Mouse (Mus musculus) kidney, embryonic 15.5 days (tissue): ENCODE data around the gene 4930579F01Rik. TPM values are rescaled to one million over a fixed set of nuclear protein-coding genes. Genes with fewer than 3 reads are reported as not detected.

Experiments used
- ATAC-seq: fragments of 200-750 bp; cut with Nextera tagmentation; replicated peaks from 2 replicates; pipeline ENCODE4 v1.8.0; 2017; ENCODE audit warnings: moderate TSS enrichment; ENCODE audit not compliant: low FRiP score
- H3K27ac ChIP-seq: fragments of 300-500 bp; sonication (generic); 2 replicates; pipeline ENCODE4 v1.5.1; 2015; ENCODE audit warnings: mild to moderate bottlenecking, inconsistent platforms
- H3K27me3 ChIP-seq: fragments of 300-500 bp; sonication (generic); 2 replicates; pipeline ENCODE4 v1.6.1; 2015; ENCODE audit warnings: inconsistent platforms
- H3K36me3 ChIP-seq: fragments of 300-500 bp; sonication (generic); 2 replicates; pipeline ENCODE4 v1.6.1; 2015; ENCODE audit warnings: inconsistent platforms
- H3K4me1 ChIP-seq: fragments of 300-500 bp; sonication (generic); 2 replicates; pipeline ENCODE4 v1.6.1; 2015; ENCODE audit warnings: inconsistent platforms
- H3K4me2 ChIP-seq: fragments of 300-500 bp; sonication (generic); 2 replicates; pipeline ENCODE4 v1.6.1; 2015; ENCODE audit warnings: moderate library complexity, mild to moderate bottlenecking, inconsistent platforms
- H3K4me3 ChIP-seq: fragments of 300-500 bp; sonication (generic); replicated peaks from 2 replicates; pipeline ENCODE4 v1.5.1; 2015; ENCODE audit warnings: mild to moderate bottlenecking, inconsistent platforms
- H3K9ac ChIP-seq: fragments of 300-500 bp; sonication (generic); 2 replicates; pipeline ENCODE4 v1.6.1; 2015; ENCODE audit warnings: mild to moderate bottlenecking, inconsistent platforms
- H3K9me3 ChIP-seq: fragments of 300-500 bp; sonication (generic); replicated peaks from 2 replicates; pipeline ENCODE4 v1.6.1; 2016; ENCODE audit warnings: inconsistent platforms
- WGBS: fragments of 180-500 bp; shearing (Covaris S2); methylation state at CpG from one replicate; pipeline ENCODE4 v1.1.7; 2015; ENCODE audit warnings: mixed read lengths; 5-methylcytosine and 5-hydroxymethylcytosine counted together
- polyA plus RNA-seq: library from polyadenylated mRNA; unstranded; fragments of >200 nt; fragmentation: Nextera tagmentation; extraction: Ambion mirVana; gene quantifications from 2 replicates; pipeline ENCODE4 v1.2.1, GENCODE M21; 2015

Gene 4930579F01Rik
- polyA plus RNA-seq, 1 experiment from 2014 or later = 0.19 TPM

DNA sequence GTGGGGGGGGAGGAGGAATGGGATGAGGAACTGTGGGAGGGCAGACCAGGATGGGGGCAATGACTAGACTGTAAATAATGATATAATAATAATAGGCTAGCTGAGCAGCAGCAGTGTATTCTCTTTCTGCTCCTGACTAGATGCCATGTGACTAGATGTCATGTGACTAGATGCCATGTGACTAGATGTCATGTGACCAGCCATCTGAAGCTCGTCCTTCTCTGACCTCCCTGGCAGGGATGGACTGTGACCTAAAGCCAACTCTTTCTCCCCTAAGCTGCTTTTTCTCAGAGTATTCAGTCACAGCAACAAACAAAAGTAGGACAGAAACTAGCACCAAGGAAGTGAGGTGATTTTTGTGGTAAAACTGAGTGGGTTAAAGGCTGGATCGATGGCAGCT is 11.6 kb downstream of the 4930579F01Rik start:
- 82% methylated on average over 2 of the region's 2 CpGs for WGBS
- no peaks in the 10 kb centered on the region for H3K36me3 ChIP-seq
- no peak overlapping the region for H3K9ac ChIP-seq
- H3K9me3 ChIP-seq = no peaks in the 10 kb centered on the region
- no peak overlapping the region for H3K4me3 ChIP-seq
- no peaks in the 10 kb centered on the region for H3K27me3 ChIP-seq
- no peaks in the 10 kb centered on the region for H3K4me1 ChIP-seq
- no peak for ATAC-seq
- no peak overlapping the region for H3K27ac ChIP-seq
- no peak overlapping the region for H3K4me2 ChIP-seq

DNA sequence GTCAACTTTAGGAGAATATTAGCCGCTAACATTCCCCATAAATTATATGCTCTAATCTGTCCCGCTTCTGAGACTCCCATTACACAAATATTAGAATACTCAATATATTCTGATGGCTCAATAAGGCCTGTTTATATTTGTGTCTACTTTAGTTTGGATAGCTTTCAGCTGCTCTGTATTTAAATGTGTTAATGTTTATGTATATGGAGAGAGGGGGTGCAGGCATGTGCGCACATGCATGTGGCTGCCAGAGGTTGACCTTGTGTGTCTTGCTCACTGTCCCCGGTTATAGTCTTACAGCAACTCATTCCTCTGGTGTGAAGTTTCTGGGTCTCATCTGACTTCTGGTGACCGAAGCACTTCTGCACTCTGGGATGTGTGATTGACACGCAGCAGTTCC is 18.1 kb downstream of the 4930579F01Rik start:
- Histone ChIP-seq H3K4me2 (no peak overlapping the region), H3K4me1 (peaks cover 21% of the 10 kb centered on the region), H3K9me3 (no peaks in the 10 kb centered on the region), H3K27ac (no peak overlapping the region), H3K36me3 (no peaks in the 10 kb centered on the region), H3K4me3 (no peak overlapping the region), H3K27me3 (no peaks in the 10 kb centered on the region), H3K9ac (no peak overlapping the region)
- no peak for ATAC-seq
- WGBS = 50% methylated on average over 6 of the region's 6 CpGs

DNA sequence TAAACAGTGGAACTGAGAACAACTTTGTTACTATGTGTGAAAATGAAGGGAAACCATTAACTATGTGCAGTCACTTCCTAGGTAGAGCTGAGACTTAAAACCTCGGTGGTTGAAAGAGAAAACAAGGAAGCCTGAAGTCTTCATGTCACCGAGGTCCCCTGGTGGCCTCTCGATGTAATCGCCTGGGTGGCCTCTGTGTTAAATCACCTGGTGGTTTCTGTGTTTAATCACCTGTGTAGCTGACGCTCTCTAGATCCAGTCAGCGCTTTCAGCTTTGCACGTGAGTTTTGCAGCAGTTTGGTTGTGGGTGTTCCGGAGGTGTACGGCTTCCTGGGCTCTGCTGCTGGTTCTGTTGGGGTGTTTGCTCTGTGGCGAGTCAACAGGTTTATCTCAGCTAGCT is 20.3 kb downstream of the 4930579F01Rik start:
- H3K9ac ChIP-seq = no peak overlapping the region
- no peak overlapping the region for H3K4me3 ChIP-seq
- WGBS = 78% methylated on average over 10 of the region's 10 CpGs
- H3K4me2 ChIP-seq = no peak overlapping the region
- no peak overlapping the region for H3K27ac ChIP-seq
- peaks cover 21% of the 10 kb centered on the region for H3K4me1 ChIP-seq
- H3K9me3 ChIP-seq = no peaks in the 10 kb centered on the region
- no peaks in the 10 kb centered on the region for H3K36me3 ChIP-seq
- H3K27me3 ChIP-seq = no peaks in the 10 kb centered on the region
- no peak for ATAC-seq

DNA sequence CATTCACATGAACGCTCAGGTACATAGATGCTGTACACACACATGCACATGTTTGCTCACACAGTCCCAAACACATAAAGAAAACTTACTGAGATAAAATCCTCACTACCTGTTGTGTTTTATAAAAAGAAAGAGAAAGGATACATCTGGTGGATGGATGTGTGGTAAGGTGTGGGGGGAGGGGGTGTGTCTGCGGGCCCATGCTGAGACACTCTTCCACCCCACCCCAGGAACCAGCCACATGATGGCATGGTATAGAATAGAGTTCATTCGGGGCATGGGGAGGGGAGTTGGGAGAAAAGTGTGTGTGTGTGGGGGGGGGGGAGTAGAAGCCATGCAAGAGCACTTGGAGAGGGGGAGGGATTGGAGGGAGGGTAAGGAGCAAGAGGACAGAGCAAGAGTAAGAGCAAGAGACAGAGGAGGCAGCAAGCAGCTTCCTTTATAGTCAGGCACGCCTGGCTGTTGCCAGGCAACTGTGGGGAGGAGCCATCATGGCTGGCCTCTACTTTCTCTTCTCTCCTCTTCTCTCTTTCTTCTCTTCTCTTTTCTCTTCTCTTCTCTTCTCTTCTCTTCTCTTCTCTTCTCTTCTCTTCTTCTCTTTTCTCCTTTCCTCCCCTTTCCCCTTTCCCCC is 31.0 kb downstream of the 4930579F01Rik start:
- H3K27me3 ChIP-seq = no peaks in the 10 kb centered on the region
- 68% methylated on average over 4 of the region's 4 CpGs for WGBS

DNA sequence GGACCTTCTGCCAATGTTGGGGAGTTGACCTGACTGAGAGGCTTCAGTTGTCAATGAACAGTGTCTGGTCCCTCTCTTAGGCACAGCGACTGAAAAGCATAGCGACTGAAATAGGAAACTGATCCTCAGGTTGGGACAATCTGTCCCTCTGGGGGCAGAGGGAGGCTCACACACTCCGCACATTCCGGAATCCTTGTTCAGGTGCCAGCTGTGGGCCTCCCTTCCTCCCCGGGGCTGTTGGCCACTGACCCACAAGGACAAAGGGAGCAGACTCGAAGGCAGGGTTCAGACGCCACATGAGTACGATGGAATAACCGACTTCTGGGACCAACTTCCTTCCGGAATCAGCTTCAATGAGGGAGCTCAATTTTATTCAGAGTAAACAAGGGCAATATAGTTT is 32.0 kb downstream of the 4930579F01Rik start:
- no peaks in the 10 kb centered on the region for H3K4me1 ChIP-seq
- no peak overlapping the region for H3K4me3 ChIP-seq
- no peaks in the 10 kb centered on the region for H3K9me3 ChIP-seq
- WGBS = 90% methylated on average over 10 of the region's 10 CpGs
- no peak for ATAC-seq
- H3K9ac ChIP-seq = no peak overlapping the region
- H3K27ac ChIP-seq = no peak overlapping the region
- no peaks in the 10 kb centered on the region for H3K27me3 ChIP-seq
- peaks cover 7% of the 10 kb centered on the region for H3K36me3 ChIP-seq
- no peak overlapping the region for H3K4me2 ChIP-seq

More for the DNA sequence above, 31.0 kb downstream of the 4930579F01Rik start:
- H3K27ac ChIP-seq = no peak overlapping the region
- H3K9me3 ChIP-seq = no peaks in the 10 kb centered on the region
- no peaks in the 10 kb centered on the region; the same call in 1 of the 2 replicates for H3K36me3 ChIP-seq
- ATAC-seq = peak; percentile 40; the same call in 1 of the 2 replicates
- no peaks in the 10 kb centered on the region for H3K4me1 ChIP-seq
- no peak overlapping the region for H3K4me3 ChIP-seq
- no peak overlapping the region for H3K4me2 ChIP-seq
- no peak overlapping the region for H3K9ac ChIP-seq

DNA sequence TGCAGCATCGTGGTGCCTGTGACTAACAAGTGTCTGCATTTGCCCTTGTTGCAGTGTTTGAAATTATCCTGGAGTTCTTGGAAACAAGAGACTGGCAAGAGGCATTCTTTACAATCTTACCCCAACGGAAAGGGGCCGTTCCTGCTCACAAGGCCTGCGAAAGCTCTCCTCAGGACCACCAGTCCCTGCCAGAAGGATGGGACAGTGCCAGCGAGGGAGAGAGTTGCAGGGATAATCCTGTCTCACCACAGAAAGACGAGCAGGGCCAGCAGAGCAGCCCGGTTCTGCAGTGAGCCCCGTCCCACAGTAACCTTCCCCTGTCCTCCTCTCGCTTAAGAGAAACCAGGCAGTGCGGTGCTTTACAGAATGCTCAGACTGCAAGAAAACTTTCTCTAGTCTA is 37.0 kb downstream of the 4930579F01Rik start:
- Histone ChIP-seq H3K27ac (no peak overlapping the region), H3K9me3 (no peaks in the 10 kb centered on the region), H3K4me3 (no peak overlapping the region), H3K36me3 (peaks cover 43% of the 10 kb centered on the region), H3K4me1 (no peaks in the 10 kb centered on the region), H3K27me3 (no peaks in the 10 kb centered on the region), H3K9ac (no peak overlapping the region), H3K4me2 (no peak overlapping the region)
- no peak for ATAC-seq
- WGBS = 52% methylated on average over 10 of the region's 10 CpGs

DNA sequence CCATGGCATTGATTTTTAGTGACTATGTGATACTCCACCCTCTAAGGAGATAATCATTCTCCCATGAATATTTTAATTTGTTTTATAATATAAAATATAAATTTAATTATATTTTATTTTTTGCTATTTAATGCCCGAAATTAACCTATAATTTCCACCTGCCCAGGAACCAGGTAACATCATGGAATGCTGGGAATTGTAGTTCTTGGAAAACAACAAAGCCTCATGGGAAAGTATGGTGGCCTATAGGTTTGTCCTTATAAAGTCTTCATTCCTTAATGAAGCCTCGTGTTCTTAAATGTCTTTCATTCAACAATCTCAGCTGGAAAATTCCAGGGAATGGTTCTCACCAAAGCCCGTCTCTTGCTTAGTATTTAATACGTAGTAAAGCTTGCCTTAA is 38.6 kb downstream of the 4930579F01Rik start:
- H3K4me3 ChIP-seq = no peak overlapping the region
- H3K27me3 ChIP-seq = no peaks in the 10 kb centered on the region
- no peak overlapping the region for H3K4me2 ChIP-seq
- H3K36me3 ChIP-seq = peaks cover 57% of the 10 kb centered on the region
- H3K27ac ChIP-seq = no peak overlapping the region
- 92% methylated on average over 4 of the region's 4 CpGs for WGBS
- H3K9me3 ChIP-seq = no peaks in the 10 kb centered on the region
- no peak overlapping the region for H3K9ac ChIP-seq
- ATAC-seq = no peak
- no peaks in the 10 kb centered on the region for H3K4me1 ChIP-seq

DNA sequence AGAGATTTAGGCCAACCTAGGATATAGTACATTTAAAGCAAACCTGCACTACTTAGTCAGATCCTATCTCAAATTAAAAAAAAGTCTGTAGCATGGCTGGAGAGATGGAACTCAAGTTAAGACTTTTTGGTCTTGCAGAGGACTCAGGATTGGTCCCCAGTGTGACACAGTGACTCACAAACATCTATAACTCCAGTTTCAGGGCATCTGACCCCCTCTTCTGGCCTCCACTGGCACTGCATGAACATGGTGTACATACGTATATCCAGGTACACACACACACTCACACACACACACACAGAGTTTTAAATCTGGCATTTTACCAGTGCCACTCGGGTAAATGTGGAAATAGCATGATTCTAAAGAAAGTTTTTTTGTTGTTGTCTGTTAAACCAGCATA is 44.8 kb downstream of the 4930579F01Rik start:
- peaks cover 44% of the 10 kb centered on the region for H3K36me3 ChIP-seq
- no peak for ATAC-seq
- H3K27ac ChIP-seq = no peak overlapping the region
- H3K27me3 ChIP-seq = no peaks in the 10 kb centered on the region
- H3K4me3 ChIP-seq = no peak overlapping the region
- H3K9ac ChIP-seq = no peak overlapping the region
- H3K4me2 ChIP-seq = no peak overlapping the region
- H3K9me3 ChIP-seq = no peaks in the 10 kb centered on the region
- H3K4me1 ChIP-seq = no peaks in the 10 kb centered on the region
- 95% methylated on average over 2 of the region's 2 CpGs for WGBS

DNA sequence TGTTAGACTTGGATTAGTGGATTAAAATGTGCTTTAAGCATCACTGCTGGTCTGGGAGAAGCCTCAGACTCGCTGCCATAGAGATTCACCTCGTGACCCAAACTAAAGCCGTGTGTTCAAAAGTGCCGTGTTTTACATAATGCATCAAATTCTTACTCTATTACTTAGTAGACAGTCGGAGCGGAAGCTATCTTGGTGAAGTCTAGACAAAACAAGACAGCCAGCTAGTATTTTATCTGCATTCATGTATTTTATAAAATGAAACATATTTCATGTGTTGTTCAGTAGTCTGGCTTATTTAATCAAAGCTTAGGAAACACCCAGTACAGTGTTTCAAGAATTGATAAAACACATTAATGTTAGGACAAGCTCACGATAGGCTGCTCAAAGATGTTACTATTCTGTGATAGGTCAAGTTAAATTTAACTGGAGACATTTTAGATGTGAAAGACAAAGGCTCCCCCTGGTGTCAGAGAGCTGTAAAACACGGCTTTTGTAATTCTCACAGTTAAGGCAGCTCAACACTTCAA is 48.9 kb downstream of the 4930579F01Rik start, which contains the start of gene Mttp:
Mttp (minus strand) TSS at position 327 of the 530 bp plus-strand sequence.
- WGBS = 5% methylated on average over 8 of the region's 8 CpGs
- Histone ChIP-seq H3K4me2 (peak within 1 kb of the TSS; percentile 74), H3K36me3 (peaks cover 12% of the 10 kb centered on the region), H3K4me1 (no peaks in the 10 kb centered on the region), H3K9me3 (no peaks in the 10 kb centered on the region), H3K9ac (peak within 1 kb of the TSS; percentile 73), H3K27ac (peak within 1 kb of the TSS; percentile 100), H3K27me3 (no peaks in the 10 kb centered on the region), H3K4me3 (peak within 1 kb of the TSS; percentile 78)
- ATAC-seq = peak; percentile 23; the same call in 1 of the 2 replicates

DNA sequence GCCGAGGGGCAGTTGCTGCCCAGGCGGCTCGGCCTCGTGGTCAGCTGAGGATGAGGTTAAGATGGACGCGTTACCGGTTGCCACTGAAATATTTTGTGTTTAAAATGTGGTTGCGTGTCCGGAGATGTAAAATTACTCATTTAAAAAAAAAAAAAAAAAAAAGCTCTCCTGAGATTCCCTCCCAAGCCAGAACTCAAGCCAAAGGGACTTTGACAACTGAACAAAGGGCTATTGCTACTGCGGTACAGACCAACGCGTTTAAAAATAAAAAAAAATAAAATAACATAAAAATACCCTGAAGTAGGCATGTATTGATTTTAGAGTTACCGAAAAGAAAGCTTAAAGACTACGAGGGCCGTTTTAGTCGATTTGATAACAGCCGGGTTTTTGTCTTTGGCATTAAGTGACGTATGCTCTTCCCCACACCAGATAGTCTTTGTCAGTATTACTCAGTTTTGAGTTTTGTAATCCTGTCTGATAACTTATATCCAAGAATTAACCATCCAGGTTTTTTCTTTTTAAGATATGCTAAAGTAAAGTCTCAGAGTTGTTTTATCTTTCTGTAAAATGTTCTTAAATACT is 49.5 kb downstream of the 4930579F01Rik start:
- Histone ChIP-seq H3K27ac (peak overlapping the region; percentile 100), H3K36me3 (peaks cover 7% of the 10 kb centered on the region), H3K27me3 (no peaks in the 10 kb centered on the region), H3K4me2 (peak overlapping the region; percentile 74), H3K9me3 (no peaks in the 10 kb centered on the region), H3K4me3 (peak overlapping the region; percentile 78), H3K4me1 (no peaks in the 10 kb centered on the region), H3K9ac (peak overlapping the region; percentile 73)
- 1% methylated on average over 18 of the region's 18 CpGs for WGBS
- 0 out of 2 replicates have a peak, but pooled peaks have one; percentile 0 for ATAC-seq

DNA sequence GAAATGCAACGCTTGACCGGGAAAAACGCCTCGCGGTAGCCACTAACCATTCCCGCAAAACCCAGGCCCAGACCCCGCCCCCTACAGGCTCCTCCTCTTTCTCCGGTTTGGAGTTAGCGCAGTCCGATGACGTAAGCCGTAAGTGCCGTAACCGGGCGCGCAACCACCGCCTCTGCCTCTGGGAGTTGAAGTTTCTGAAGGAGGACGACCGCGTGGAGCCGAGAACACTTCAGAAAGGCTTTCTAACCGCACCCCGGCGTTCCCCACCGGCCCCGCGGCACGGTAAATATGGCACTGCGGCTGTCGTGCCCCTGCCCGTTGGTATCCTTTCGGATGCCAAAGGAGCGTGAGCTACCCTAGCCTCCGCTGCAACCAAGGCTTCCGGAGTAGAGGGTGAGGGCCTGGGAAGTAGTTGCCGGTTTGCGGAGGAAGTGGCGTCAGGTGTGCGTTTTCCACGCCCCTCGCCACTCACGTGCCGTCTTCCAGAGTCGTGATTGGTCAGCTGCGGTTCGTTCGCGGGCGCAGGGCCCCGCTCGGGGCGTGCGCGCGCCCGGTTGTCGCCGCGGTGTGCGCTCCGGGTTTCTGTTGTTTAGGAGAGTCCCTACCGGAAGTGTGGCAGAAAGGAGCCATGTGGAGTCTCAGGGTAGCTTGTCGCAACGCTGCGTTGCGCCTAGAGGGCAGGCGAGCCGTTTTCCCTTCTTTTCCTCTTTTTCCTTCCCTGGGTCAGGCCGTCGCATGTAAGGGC is 50.1 kb downstream of the 4930579F01Rik start, which contains the start of gene Trmt10a:
Trmt10a (plus strand) TSS at position 134 of the 745 bp plus-strand sequence.
- ATAC-seq = peak; percentile 99
- H3K4me2 ChIP-seq = peak within 1 kb of the TSS; percentile 74
- no peaks in the 10 kb centered on the region for H3K4me1 ChIP-seq
- under 1% methylated on average over 70 of the region's 70 CpGs for WGBS
- peak within 1 kb of the TSS; percentile 100 for H3K27ac ChIP-seq
- peak within 1 kb of the TSS; percentile 73 for H3K9ac ChIP-seq
- H3K4me3 ChIP-seq = peak within 1 kb of the TSS; percentile 78
- no peaks in the 10 kb centered on the region for H3K27me3 ChIP-seq
- H3K9me3 ChIP-seq = no peaks in the 10 kb centered on the region
- H3K36me3 ChIP-seq = no peaks in the 10 kb centered on the region
